Mouse (Mus musculus): ENCODE measurements around the gene Cubn. TPM values are rescaled to one million over a fixed set of nuclear protein-coding genes. Genes with fewer than 3 reads are reported as not detected.

Cubn gene
- polyA plus RNA-seq, 1 experiment from 2014 or later = 13.5 TPM

GRCm38 (mm10) chr2:13407272-13407671 lies 84.3 kb downstream of the Cubn start:
- H3K27ac ChIP-seq = no peak overlapping the region
- no peak overlapping the region for H3K4me3 ChIP-seq (replicated peaks; ENCODE audit: low read depth, low read length)
- TF ChIP-seq CTCF (IDR thresholded peaks at IDR 0.05; ENCODE audit: low read depth) = no peak
- no peak overlapping the region for H3K9ac ChIP-seq (ENCODE audit: low read depth, low read length)
- H3K36me3 ChIP-seq (ENCODE audit: insufficient read depth, low read length) = no peaks in the 10 kb centered on the region
- H3K4me2 ChIP-seq (ENCODE audit: low read length) = no peak overlapping the region
- 36% methylated on average over 5 of the region's 5 CpGs for WGBS
- no peaks in the 10 kb centered on the region for H3K4me1 ChIP-seq (replicated peaks; ENCODE audit: insufficient read depth, low read length)
- DNase-seq (ENCODE audit: low spot score) (peak; percentile 57), ATAC-seq (replicated peaks; ENCODE audit: low FRiP score, low read depth) (peak; percentile 61; the same call in 1 of the 2 replicates)
- no peaks in the 10 kb centered on the region for H3K9me3 ChIP-seq (replicated peaks; ENCODE audit: low read length)
- no peaks in the 10 kb centered on the region for H3K27me3 ChIP-seq (ENCODE audit: insufficient read depth, low read length)

GRCm38 (mm10) chr2:13404986-13405678 lies 86.5 kb downstream of the Cubn start:
- Histone ChIP-seq H3K4me1 (replicated peaks; ENCODE audit: insufficient read depth, low read length) (no peaks in the 10 kb centered on the region), H3K4me3 (replicated peaks; ENCODE audit: low read depth, low read length) (no peak overlapping the region), H3K9ac (ENCODE audit: low read depth, low read length) (no peak overlapping the region), H3K27ac (no peak overlapping the region), H3K36me3 (ENCODE audit: insufficient read depth, low read length) (no peaks in the 10 kb centered on the region), H3K4me2 (ENCODE audit: low read length) (no peak overlapping the region), H3K27me3 (ENCODE audit: insufficient read depth, low read length) (no peaks in the 10 kb centered on the region), H3K9me3 (replicated peaks; ENCODE audit: low read length) (no peaks in the 10 kb centered on the region)
- DNase-seq (ENCODE audit: low spot score) (no peak), ATAC-seq (replicated peaks; ENCODE audit: low FRiP score, low read depth) (no peak)
- no peak for TF ChIP-seq CTCF (IDR thresholded peaks at IDR 0.05; ENCODE audit: low read depth)
- 78% methylated on average over 5 of the region's 5 CpGs for WGBS

DNA sequence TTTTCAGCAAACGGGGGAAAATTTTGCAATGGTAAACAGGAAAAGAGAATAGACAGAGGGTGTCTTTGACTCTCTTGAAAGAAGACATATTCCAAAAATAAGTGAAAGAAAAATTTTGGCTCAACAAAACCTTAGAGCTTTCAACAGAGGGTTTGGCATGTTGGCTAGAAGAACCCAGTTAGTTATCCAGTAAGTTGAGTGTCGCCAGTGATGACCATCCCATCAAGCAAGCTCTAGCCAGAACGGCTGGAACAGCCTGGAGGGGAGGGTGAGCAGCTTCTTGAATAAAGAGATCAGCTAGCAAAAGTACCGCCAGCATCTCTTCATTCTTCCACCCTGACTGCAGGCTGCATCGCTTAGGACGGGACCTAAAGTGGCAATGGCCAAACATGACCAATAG lies 90.8 kb downstream of the Cubn start:
- Histone ChIP-seq H3K4me1 (replicated peaks; ENCODE audit: insufficient read depth, low read length) (no peaks in the 10 kb centered on the region; the same call in 1 of the 2 replicates), H3K4me3 (replicated peaks; ENCODE audit: low read depth, low read length) (no peak overlapping the region), H3K27me3 (ENCODE audit: insufficient read depth, low read length) (no peaks in the 10 kb centered on the region), H3K9ac (ENCODE audit: low read depth, low read length) (no peak overlapping the region), H3K27ac (no peak overlapping the region), H3K9me3 (replicated peaks; ENCODE audit: low read length) (no peaks in the 10 kb centered on the region), H3K4me2 (ENCODE audit: low read length) (no peak overlapping the region), H3K36me3 (ENCODE audit: insufficient read depth, low read length) (no peaks in the 10 kb centered on the region)
- no peak for TF ChIP-seq CTCF (IDR thresholded peaks at IDR 0.05; ENCODE audit: low read depth)
- DNase-seq (ENCODE audit: low spot score) (no peak), ATAC-seq (replicated peaks; ENCODE audit: low FRiP score, low read depth) (no peak)
- WGBS = 92% methylated on average over 6 of the region's 6 CpGs

GRCm38 (mm10) chr2:13399480-13400072 lies 92.0 kb downstream of the Cubn start:
- 0 out of 2 replicates have a peak, but pooled peaks have one; percentile 11 for ATAC-seq (replicated peaks; ENCODE audit: low FRiP score, low read depth)
- TF ChIP-seq CTCF (IDR thresholded peaks at IDR 0.05; ENCODE audit: low read depth) = no peak
- Histone ChIP-seq H3K4me3 (replicated peaks; ENCODE audit: low read depth, low read length) (no peak overlapping the region), H3K4me2 (ENCODE audit: low read length) (no peak overlapping the region), H3K9ac (ENCODE audit: low read depth, low read length) (no peak overlapping the region), H3K36me3 (ENCODE audit: insufficient read depth, low read length) (no peaks in the 10 kb centered on the region), H3K27me3 (ENCODE audit: insufficient read depth, low read length) (no peaks in the 10 kb centered on the region), H3K9me3 (replicated peaks; ENCODE audit: low read length) (no peaks in the 10 kb centered on the region), H3K27ac (peak overlapping the region; percentile 27; the same call in 1 of the 2 replicates), H3K4me1 (replicated peaks; ENCODE audit: insufficient read depth, low read length) (no peaks in the 10 kb centered on the region; the same call in 1 of the 2 replicates)
- 61% methylated on average over 5 of the region's 5 CpGs for WGBS
- DNase-seq (ENCODE audit: low spot score) = no peak

GRCm38 (mm10) chr2:13398955-13399354 lies 92.7 kb downstream of the Cubn start:
- Histone ChIP-seq H3K27me3 (ENCODE audit: insufficient read depth, low read length) (no peaks in the 10 kb centered on the region), H3K27ac (peak overlapping the region; percentile 27), H3K9ac (ENCODE audit: low read depth, low read length) (no peak overlapping the region), H3K4me1 (replicated peaks; ENCODE audit: insufficient read depth, low read length) (no peaks in the 10 kb centered on the region; the same call in 1 of the 2 replicates), H3K36me3 (ENCODE audit: insufficient read depth, low read length) (no peaks in the 10 kb centered on the region), H3K4me2 (ENCODE audit: low read length) (no peak overlapping the region), H3K9me3 (replicated peaks; ENCODE audit: low read length) (no peaks in the 10 kb centered on the region), H3K4me3 (replicated peaks; ENCODE audit: low read depth, low read length) (no peak overlapping the region)
- ATAC-seq (replicated peaks; ENCODE audit: low FRiP score, low read depth) (peak; percentile 88), DNase-seq (ENCODE audit: low spot score) (peak; percentile 87)
- 5% methylated on average over 2 of the region's 2 CpGs for WGBS
- TF ChIP-seq CTCF (IDR thresholded peaks at IDR 0.05; ENCODE audit: low read depth) = no peak

GRCm38 (mm10) chr2:13398551-13398950 lies 93.1 kb downstream of the Cubn start:
- Histone ChIP-seq H3K4me3 (replicated peaks; ENCODE audit: low read depth, low read length) (no peak overlapping the region), H3K4me2 (ENCODE audit: low read length) (no peak overlapping the region), H3K27ac (no peak overlapping the region), H3K9ac (ENCODE audit: low read depth, low read length) (no peak overlapping the region), H3K9me3 (replicated peaks; ENCODE audit: low read length) (no peaks in the 10 kb centered on the region), H3K4me1 (replicated peaks; ENCODE audit: insufficient read depth, low read length) (no peaks in the 10 kb centered on the region; the same call in 1 of the 2 replicates), H3K27me3 (ENCODE audit: insufficient read depth, low read length) (no peaks in the 10 kb centered on the region), H3K36me3 (ENCODE audit: insufficient read depth, low read length) (no peaks in the 10 kb centered on the region)
- DNase-seq (ENCODE audit: low spot score) = peak; percentile 86
- peak; percentile 92 for ATAC-seq (replicated peaks; ENCODE audit: low FRiP score, low read depth)
- no peak for TF ChIP-seq CTCF (IDR thresholded peaks at IDR 0.05; ENCODE audit: low read depth)
- WGBS = 29% methylated on average over 4 of the region's 4 CpGs
